Mouse (Mus musculus) B cell, adult 2 months (primary cell): ENCODE data around the gene Mcm5.

ENCODE experiments used
- DNase-seq, 2 experiments: peaks; one replicate each; pipeline ENCODE4 v3.0.0; 2022

Gene Mcm5

GRCm38 (mm10) chr8:75109236-75109967 lies at the start of gene Mcm5:
TSS of gene Mcm5 (plus strand) at chr8:75109569.
- peak; percentile 98 for DNase-seq

GRCm38 (mm10) chr8:75060022-75060421 lies 49.3 kb upstream of the Mcm5 start:
- no peak for DNase-seq

- no peak for DNase-seq
Observed at GRCm38 (mm10) chr8:75060815-75061214, 48.6 kb upstream of the Mcm5 start.

- no peak for DNase-seq
Observed at GRCm38 (mm10) chr8:75063290-75063689, 46.1 kb upstream of the Mcm5 start.

GRCm38 (mm10) chr8:75064790-75065189 lies 44.6 kb upstream of the Mcm5 start:
- no peak for DNase-seq

GRCm38 (mm10) chr8:75067287-75067686 lies 42.1 kb upstream of the Mcm5 start:
- DNase-seq: no peak

- no peak for DNase-seq
Observed at GRCm38 (mm10) chr8:75070297-75070696, 39.1 kb upstream of the Mcm5 start.

- DNase-seq: peak; percentile 68 to 70
Observed at GRCm38 (mm10) chr8:75071627-75072346, 37.6 kb upstream of the Mcm5 start.

- DNase-seq: no peak
Observed at GRCm38 (mm10) chr8:75074876-75075275, 34.5 kb upstream of the Mcm5 start.

- DNase-seq: no peak
Observed at GRCm38 (mm10) chr8:75078215-75078614, 31.2 kb upstream of the Mcm5 start.

GRCm38 (mm10) chr8:75078851-75079250 lies 30.5 kb upstream of the Mcm5 start:
- DNase-seq: no peak

- DNase-seq: peak; percentile 23 to 26
Observed at GRCm38 (mm10) chr8:75081364-75082040, 27.9 kb upstream of the Mcm5 start.

- DNase-seq: no peak
Observed at GRCm38 (mm10) chr8:75082181-75082805, 27.1 kb upstream of the Mcm5 start.

- peak; percentile 25 to 28 for DNase-seq
Observed at GRCm38 (mm10) chr8:75083846-75084245, 25.5 kb upstream of the Mcm5 start.

GRCm38 (mm10) chr8:75084382-75085064 lies 24.8 kb upstream of the Mcm5 start:
- no peak for DNase-seq

GRCm38 (mm10) chr8:75086002-75086401 lies 23.4 kb upstream of the Mcm5 start:
- DNase-seq: no peak

GRCm38 (mm10) chr8:75087127-75087526 lies 22.2 kb upstream of the Mcm5 start:
- no peak for DNase-seq

- DNase-seq: peak in 1 of 2 experiments; percentile 26
Observed at GRCm38 (mm10) chr8:75088989-75089881, 20.1 kb upstream of the Mcm5 start.

GRCm38 (mm10) chr8:75090781-75091365 lies 18.5 kb upstream of the Mcm5 start:
- no peak for DNase-seq

GRCm38 (mm10) chr8:75093399-75094156 lies 15.8 kb upstream of the Mcm5 start, which contains the start of gene Hmox1:
TSS of gene Hmox1 (plus strand) at chr8:75093621.
- peak; percentile 66 to 70 for DNase-seq
